Mouse (Mus musculus) mouse trophoblast stem cell (cell line): ENCODE measurements around the gene Sepsecs.
"Not testable (repeated sequence)": the region's sequence is repeated elsewhere in the genome, so short reads cannot be mapped to it uniquely, and the experiment has no call there.

Source experiments
- in situ Hi-C, 2 experiments: fragments of 300-500 bp; cut with MseI, MboI; formaldehyde crosslinking; loops; 2 replicates in 1 of 2; 3 replicates in 1 of 2; pipeline ENCODE4 v1.15.1; 2025

The Sepsecs gene

GRCm38 (mm10) chr5:52669426-52670191, at the start of gene Sepsecs:
TSS of gene Sepsecs (minus strand) at chr5:52669708.
- in situ Hi-C loops = loop anchor here (10.0 kb wide), 1 partner anchor 155 kb away; no protein-coding TSS in a partner anchor

- in situ Hi-C loops = no loop called here
Observed at GRCm38 (mm10) chr5:52716742-52717448, 47.4 kb upstream of the Sepsecs start.

GRCm38 (mm10) chr5:52712704-52713103, 43.2 kb upstream of the Sepsecs start:
- in situ Hi-C loops = no loop called here

GRCm38 (mm10) chr5:52704562-52704961, 35.1 kb upstream of the Sepsecs start:
- in situ Hi-C loops = no loop called here

- in situ Hi-C loops = not testable (repeated sequence)
Observed at GRCm38 (mm10) chr5:52697882-52698440, 28.5 kb upstream of the Sepsecs start.

GRCm38 (mm10) chr5:52697291-52697690, 27.8 kb upstream of the Sepsecs start:
- in situ Hi-C loops = no loop called here

GRCm38 (mm10) chr5:52687741-52688455, 18.4 kb upstream of the Sepsecs start:
- in situ Hi-C loops = no loop called here

GRCm38 (mm10) chr5:52681111-52681510, 11.6 kb upstream of the Sepsecs start:
- in situ Hi-C loops = no loop called here

- in situ Hi-C loops = no loop called here
Observed at GRCm38 (mm10) chr5:52680191-52680590, 10.7 kb upstream of the Sepsecs start.

- in situ Hi-C loops = no loop called here
Observed at GRCm38 (mm10) chr5:52678498-52679070, 9.1 kb upstream of the Sepsecs start.

- in situ Hi-C loops = no loop called here
Observed at GRCm38 (mm10) chr5:52677126-52677525, 7.6 kb upstream of the Sepsecs start.

GRCm38 (mm10) chr5:52674384-52675069, 5.0 kb upstream of the Sepsecs start:
- in situ Hi-C loops = no loop called here

- in situ Hi-C loops = no loop called here
Observed at GRCm38 (mm10) chr5:52673341-52673740, 3.8 kb upstream of the Sepsecs start.

- in situ Hi-C loops = no loop called here
Observed at GRCm38 (mm10) chr5:52670745-52671144, 1.2 kb upstream of the Sepsecs start.

- in situ Hi-C loops = loop anchor here (10.0 kb wide), 1 partner anchor 158 kb away; no protein-coding TSS in a partner anchor
Observed at GRCm38 (mm10) chr5:52666766-52667165, 2.7 kb downstream of the Sepsecs start.

- in situ Hi-C loops = no loop called here
Observed at GRCm38 (mm10) chr5:52657957-52658356, 11.6 kb downstream of the Sepsecs start.

- in situ Hi-C loops = no loop called here
Observed at GRCm38 (mm10) chr5:52657336-52657735, 12.2 kb downstream of the Sepsecs start.

GRCm38 (mm10) chr5:52655992-52656391, 13.5 kb downstream of the Sepsecs start:
- in situ Hi-C loops = no loop called here

- in situ Hi-C loops = no loop called here
Observed at GRCm38 (mm10) chr5:52654961-52655360, 14.5 kb downstream of the Sepsecs start.

GRCm38 (mm10) chr5:52652606-52653005, 16.9 kb downstream of the Sepsecs start:
- in situ Hi-C loops = no loop called here

- in situ Hi-C loops = no loop called here
Observed at GRCm38 (mm10) chr5:52652086-52652485, 17.4 kb downstream of the Sepsecs start.
